22 mouse cellular contexts compared by ENCODE assay signal in genomic region chr11:88318850-88319249, GRCm38 (mm10). TPM values are rescaled to one million over a fixed set of nuclear protein-coding genes. Genes with fewer than 3 reads are reported as not detected.
"Had no signal": no experiment of that assay in that cellular context is flagged by ENCODE, and none has a peak within 500 bp of the region (broad histone marks: within the 10 kb centered on the region; RNA-seq: fewer than 3 reads in every experiment).

No protein-coding gene starts in this region.

- DNase-seq: layer of hippocampus, adult 9-11 months; layer of hippocampus, postnatal 36 days; lung, postnatal 10 days; lung, postnatal 4 days; retina, postnatal 1 day; right cerebral cortex, postnatal 4 days; spleen, adult 18-20 months; thymus, adult 18-20 months; thymus, postnatal 14 days had no signal

- H3K4me2 ChIP-seq: limb, embryonic 15.5 days; liver, embryonic 12.5 days; lung, embryonic 14.5 days; midbrain, embryonic 11.5 days; neural tube, embryonic 13.5 days had no signal

- H3K27me3 ChIP-seq: neural tube, embryonic 13.5 days had no signal

- H3K9ac ChIP-seq: limb, embryonic 15.5 days; liver, embryonic 12.5 days; lung, embryonic 14.5 days; neural tube, embryonic 13.5 days had no signal

- H3K36me3 ChIP-seq: limb, embryonic 15.5 days; liver, embryonic 12.5 days; neural tube, embryonic 13.5 days had no signal

- ATAC-seq: liver, embryonic 12.5 days; midbrain, embryonic 16.5 days had no signal

- H3K4me3 ChIP-seq: limb, embryonic 15.5 days; liver, embryonic 12.5 days; neural tube, embryonic 13.5 days had no signal

- H3K9me3 ChIP-seq: limb, embryonic 15.5 days; liver, embryonic 12.5 days; neural tube, embryonic 13.5 days had no signal

- H3K27ac ChIP-seq: limb, embryonic 15.5 days; liver, embryonic 12.5 days; neural tube, embryonic 13.5 days had no signal

- H3K4me1 ChIP-seq: limb, embryonic 15.5 days had no signal

RNA-seq across cellular contexts. Expression of gene Ccdc182, which starts 25.0 kb away (rescaled TPM):
- total RNA-seq: layer of hippocampus, adult 18-20 months; layer of hippocampus, postnatal 36 days; left cerebral cortex, adult 8-10 months; left cerebral cortex, postnatal 25 days; megakaryocyte, adult 5-6 weeks had no signal
- polyA plus RNA-seq: limb, embryonic 15.5 days; liver, embryonic 16.5 days; lung, embryonic 14.5 days; midbrain, embryonic 16.5 days; stomach, embryonic 14.5 days; urinary bladder, adult 2 months had no signal
